Mouse (Mus musculus): ENCODE measurements at regions not wholly inside any gene's neighbourhood (a gene's known extent, or its start where the extent isn't known, plus 50 kb on each side); places are given as distances from the start of the nearest gene placed in this dataset.

- DNase-seq (ENCODE audit: low spot score): no peak
These were observed 77.4 kb upstream of the Nfe2l3 start for GRCm38 (mm10) chr6:51355041-51355440.

GRCm38 (mm10) chr6:51361611-51362180 is 70.8 kb upstream of the Nfe2l3 start:
- DNase-seq (ENCODE audit: low spot score): no peak

- DNase-seq (ENCODE audit: low spot score): peak; percentile 78
These were observed 69.8 kb upstream of the Nfe2l3 start for GRCm38 (mm10) chr6:51362475-51363226.

- no peak for DNase-seq (ENCODE audit: low spot score)
These were observed 67.7 kb upstream of the Nfe2l3 start for GRCm38 (mm10) chr6:51364776-51365175.

- DNase-seq (ENCODE audit: low spot score): no peak
These were observed 62.7 kb upstream of the Nfe2l3 start for GRCm38 (mm10) chr6:51369771-51370170.

GRCm38 (mm10) chr6:51372357-51372756 is 60.1 kb upstream of the Nfe2l3 start:
- no peak for DNase-seq (ENCODE audit: low spot score)

GRCm38 (mm10) chr6:51378436-51378835 is 54.0 kb upstream of the Nfe2l3 start:
- no peak for DNase-seq (ENCODE audit: low spot score)

GRCm38 (mm10) chr6:51379074-51379473 is 53.4 kb upstream of the Nfe2l3 start:
- DNase-seq (ENCODE audit: low spot score): no peak

GRCm38 (mm10) chr6:51379560-51380274 is 52.8 kb upstream of the Nfe2l3 start:
- DNase-seq (ENCODE audit: low spot score): peak; percentile 65

- no peak for DNase-seq (ENCODE audit: low spot score)
These were observed 52.2 kb upstream of the Nfe2l3 start for GRCm38 (mm10) chr6:51380275-51380575.

- DNase-seq (ENCODE audit: low spot score): no peak
These were observed 51.0 kb upstream of the Nfe2l3 start for GRCm38 (mm10) chr6:51381465-51381864.

All from yolk sac, embryonic 10.5 days (tissue).